Mouse (Mus musculus) liver, embryonic 14.5 days (tissue): ENCODE data around the gene Mettl7b.

Experiments used
- CTCF ChIP-seq: IDR thresholded peaks from 2 replicates; pipeline ENCODE4 v1.5.1; 2016; ENCODE audit warnings: antibody characterized with exemption, low read depth, control low read depth
- EP300 ChIP-seq: IDR thresholded peaks from 2 replicates; pipeline ENCODE4 v1.6.1; 2016; ENCODE audit warnings: antibody characterized with exemption, low read depth

DNA sequence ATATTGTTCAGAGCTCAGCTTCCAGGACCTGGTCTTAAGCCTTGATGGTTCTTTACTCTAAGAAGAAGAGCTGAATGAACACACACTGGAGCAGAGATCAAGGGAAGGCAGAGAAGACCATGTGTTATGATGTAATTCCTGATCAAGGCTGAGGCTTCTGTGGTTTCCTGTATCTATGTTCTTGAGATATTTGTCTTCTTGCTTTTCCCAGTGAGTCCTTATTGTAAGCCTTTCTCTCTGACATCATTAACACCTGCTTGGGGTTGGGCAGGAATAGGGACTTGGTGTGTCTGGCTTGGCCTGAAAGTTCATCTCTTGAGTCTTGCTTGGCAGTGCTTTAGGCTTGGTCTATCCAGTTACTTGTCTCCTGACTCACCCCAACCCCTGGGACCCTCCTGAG is 30.2 kb upstream of the Mettl7b start:
- no peak for TF ChIP-seq CTCF
- no peak for TF ChIP-seq EP300
